Mouse (Mus musculus): ENCODE results near the gene 1700008P02Rik.
"Not testable (repeated sequence)": the region's sequence is repeated elsewhere in the genome, so short reads cannot be mapped to it uniquely, and the experiment has no call there.

Gene 1700008P02Rik

DNA sequence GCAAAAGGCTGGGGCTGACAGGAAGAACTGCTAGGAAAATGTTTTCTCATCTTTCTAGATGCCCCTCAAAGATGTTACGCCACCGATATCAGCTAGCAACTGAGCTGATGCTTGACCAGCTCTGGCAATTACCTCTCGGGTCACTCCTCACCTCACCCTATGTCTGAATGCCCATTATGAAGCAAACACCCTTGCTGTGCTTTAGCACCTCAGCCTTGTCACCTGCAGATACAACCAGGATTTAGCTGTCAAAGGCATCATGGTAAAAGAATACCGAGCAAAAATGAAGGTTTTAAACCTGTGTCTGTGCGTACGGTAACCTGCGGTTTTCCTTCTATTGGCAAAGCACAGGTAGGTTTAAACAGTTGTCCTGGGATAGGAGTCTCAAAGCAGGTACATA is at the start of gene 1700008P02Rik:
1700008P02Rik (minus strand) TSS at position 101 of the 400 bp plus-strand sequence.
- DNase-seq (ENCODE audit: low read depth), result no peak

DNA sequence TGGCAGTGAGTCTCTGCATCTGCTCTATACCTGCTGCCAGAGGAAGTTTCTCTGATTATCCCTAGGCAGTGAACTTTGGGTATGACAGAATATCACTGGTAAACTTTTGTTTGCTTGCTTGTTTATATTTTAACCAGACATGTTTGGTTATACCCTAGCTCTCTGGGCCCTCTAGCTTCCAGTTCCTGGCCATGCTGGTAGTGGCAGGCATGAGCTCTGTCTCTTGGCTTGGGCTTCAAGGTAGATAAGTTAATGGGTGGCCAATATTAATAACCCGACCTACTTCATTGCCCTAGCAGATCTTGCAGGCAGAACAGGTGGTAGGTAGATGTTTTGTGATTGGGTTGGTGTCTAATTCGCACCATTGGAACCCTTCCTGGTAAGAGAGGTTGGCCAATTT is 29.2 kb upstream of the 1700008P02Rik start:
- no peak for DNase-seq (ENCODE audit: low read depth)

DNA sequence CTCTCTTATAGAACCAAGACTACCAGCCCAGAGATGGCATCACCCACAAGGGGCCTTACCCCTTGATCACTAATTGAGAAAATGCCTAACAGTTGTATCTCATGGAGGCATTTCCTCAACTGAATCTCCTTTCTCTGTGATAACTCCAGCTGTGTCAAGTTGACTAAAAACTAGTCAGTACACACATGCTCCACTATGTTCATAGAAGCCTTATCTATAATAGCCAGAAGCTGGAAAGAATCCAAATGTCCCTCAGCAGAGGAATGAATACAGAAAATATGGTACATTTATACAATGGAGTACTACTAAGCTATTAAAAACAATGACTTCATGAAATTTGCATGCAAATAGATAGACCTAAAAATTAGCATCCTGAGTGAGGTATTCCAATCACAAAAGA is 17.9 kb upstream of the 1700008P02Rik start:
- not testable (repeated sequence) for DNase-seq (ENCODE audit: low read depth)

DNA sequence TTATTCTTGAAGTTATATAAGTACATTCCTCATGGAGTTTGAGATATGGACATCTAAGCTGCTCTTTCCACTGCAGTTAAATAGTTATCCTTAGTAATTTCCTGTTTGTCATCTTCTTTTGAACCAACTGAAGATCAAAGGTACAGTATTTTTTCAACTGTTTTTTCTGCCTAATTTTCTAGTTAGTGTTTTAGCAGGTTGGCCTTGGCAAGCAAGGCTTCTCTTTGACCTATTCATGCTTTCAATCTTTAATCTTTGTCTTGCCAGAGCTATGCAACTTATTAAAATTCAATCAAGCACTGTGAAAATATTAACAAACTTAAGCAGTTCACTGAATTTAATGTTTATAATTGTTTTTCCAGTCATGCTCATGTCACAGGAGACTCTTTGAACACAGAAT is 14.0 kb upstream of the 1700008P02Rik start:
- no peak for DNase-seq (ENCODE audit: low read depth)

DNA sequence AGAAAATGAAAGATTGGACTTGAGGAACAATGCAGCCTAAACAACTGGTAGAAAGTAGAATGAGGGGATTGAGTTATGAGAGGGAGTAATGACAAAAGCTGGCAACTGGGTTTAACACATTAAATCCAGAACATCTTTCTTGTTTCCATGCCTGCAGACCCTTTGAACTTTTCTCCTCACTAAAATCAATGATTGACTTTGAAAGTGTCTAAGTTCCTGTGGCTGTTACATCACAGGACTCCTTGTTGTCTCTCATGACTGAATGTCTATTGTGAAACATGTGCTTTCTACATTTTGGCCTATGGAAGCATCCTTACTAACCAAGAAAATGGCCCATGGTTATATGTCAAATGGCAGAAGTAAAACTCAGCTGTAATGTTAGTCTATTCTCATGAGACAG is 2.4 kb downstream of the 1700008P02Rik start:
- DNase-seq (ENCODE audit: low read depth), result no peak
